Mouse (Mus musculus) c-Kit-positive CD71-positive TER-119-positive erythroid progenitor cells, embryonic 14.5 days (primary cell): ENCODE measurements around the gene Snrpd2.

Experiments
- DNase-seq: peaks from one replicate; pipeline ENCODE4 v3.0.0-alpha.2; 2013; ENCODE audit warnings: low spot score

The Snrpd2 gene

GRCm38 (mm10) chr7:19178035-19178434 is 28.5 kb downstream of the Snrpd2 start:
- no peak for DNase-seq

- DNase-seq: peak; percentile 77
Observed at GRCm38 (mm10) chr7:19178443-19179092, 29.0 kb downstream of the Snrpd2 start.

DNA sequence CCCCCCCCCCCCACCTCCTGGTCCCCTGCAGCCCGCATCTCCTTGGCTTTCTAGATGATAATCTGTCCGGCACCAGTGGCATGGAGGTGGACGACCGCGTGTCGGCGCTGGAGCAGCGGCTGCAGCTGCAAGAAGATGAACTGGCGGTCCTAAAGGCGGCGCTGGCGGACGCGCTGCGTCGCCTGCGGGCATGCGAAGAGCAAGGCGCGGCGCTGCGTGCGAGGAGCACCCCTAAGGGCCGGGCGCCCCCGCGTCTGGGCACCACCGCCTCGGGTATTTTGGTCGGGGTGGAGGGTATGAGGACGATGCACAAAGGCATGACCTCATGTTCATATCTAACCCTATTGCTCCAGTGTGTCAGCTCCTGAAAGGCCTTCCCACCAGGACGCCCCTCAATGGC is 29.7 kb downstream of the Snrpd2 start:
- DNase-seq: no peak

- DNase-seq: no peak
Observed at GRCm38 (mm10) chr7:19179936-19180335, 30.4 kb downstream of the Snrpd2 start.

DNA sequence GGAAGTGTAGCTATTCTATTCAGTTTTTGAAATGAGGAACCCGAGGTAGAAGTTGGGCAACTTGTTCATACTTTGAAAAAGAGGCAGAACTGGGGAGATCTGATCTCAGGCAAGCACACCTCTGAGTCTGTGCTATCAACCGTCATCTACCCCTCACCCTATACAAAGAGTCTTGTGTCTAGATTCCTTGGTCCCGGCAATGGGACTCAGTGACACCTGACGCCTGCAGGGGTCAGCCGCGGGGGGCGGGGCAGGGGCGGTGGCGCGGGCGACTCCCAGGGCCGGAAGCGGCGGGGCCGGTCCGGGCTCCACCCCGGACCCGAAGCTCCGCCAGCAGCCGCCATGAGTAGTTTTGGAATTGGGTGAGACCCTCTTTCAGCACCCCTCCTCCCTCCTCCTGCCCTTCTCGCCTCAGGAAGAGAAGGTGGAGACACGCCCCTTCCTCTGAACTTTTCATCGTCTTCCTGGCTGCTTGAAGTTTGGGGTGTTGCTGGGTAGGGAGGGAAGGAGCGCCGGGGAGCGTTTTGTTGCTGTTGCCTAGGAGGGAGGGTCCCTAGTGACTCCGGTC is 31.4 kb downstream of the Snrpd2 start:
- DNase-seq: no peak

GRCm38 (mm10) chr7:19184250-19184649 is 34.7 kb downstream of the Snrpd2 start:
- no peak for DNase-seq

DNA sequence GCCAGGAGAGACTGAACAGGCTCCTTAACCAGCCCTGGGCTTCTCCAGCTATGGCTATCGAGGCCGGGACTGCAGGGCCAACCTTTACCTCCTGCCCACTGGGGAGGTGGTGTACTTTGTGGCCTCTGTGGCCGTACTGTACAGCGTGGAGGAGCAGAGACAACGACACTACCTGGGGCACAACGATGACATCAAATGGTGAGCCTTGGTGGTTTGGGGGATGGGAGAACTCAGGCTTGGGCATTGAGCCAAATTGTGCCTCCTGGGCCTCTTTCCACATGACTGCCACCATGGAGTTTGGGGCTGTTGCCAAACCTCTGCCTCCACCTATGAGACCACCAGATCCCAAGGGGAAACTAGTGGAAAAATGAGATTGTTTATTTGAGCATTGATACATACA is 35.2 kb downstream of the Snrpd2 start:
- no peak for DNase-seq

DNA sequence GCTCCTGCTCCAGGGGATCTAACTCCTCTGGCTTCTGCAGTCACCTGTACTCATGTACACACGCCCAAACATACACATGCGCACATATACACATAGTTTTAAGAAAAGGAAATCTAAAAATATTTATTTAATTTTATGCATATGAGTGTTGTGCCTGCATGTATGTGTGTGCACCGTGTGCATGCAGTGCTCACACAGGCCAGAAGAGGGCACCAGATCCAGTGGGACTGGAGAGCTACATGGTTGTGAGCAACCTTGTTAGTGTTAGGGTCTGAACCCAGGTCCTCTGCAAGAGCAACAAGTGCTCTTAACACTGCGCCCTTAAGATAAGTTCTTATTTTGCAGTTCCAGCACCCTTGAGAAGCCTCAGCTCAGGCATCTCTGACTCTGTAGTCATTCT is 45.2 kb downstream of the Snrpd2 start:
- no peak for DNase-seq

GRCm38 (mm10) chr7:19196676-19197075 is 47.2 kb downstream of the Snrpd2 start:
- no peak for DNase-seq

- no peak for DNase-seq
Observed at GRCm38 (mm10) chr7:19197985-19198384, 48.5 kb downstream of the Snrpd2 start.

- DNase-seq: no peak
Observed at GRCm38 (mm10) chr7:19201660-19202059, 52.1 kb downstream of the Snrpd2 start.

DNA sequence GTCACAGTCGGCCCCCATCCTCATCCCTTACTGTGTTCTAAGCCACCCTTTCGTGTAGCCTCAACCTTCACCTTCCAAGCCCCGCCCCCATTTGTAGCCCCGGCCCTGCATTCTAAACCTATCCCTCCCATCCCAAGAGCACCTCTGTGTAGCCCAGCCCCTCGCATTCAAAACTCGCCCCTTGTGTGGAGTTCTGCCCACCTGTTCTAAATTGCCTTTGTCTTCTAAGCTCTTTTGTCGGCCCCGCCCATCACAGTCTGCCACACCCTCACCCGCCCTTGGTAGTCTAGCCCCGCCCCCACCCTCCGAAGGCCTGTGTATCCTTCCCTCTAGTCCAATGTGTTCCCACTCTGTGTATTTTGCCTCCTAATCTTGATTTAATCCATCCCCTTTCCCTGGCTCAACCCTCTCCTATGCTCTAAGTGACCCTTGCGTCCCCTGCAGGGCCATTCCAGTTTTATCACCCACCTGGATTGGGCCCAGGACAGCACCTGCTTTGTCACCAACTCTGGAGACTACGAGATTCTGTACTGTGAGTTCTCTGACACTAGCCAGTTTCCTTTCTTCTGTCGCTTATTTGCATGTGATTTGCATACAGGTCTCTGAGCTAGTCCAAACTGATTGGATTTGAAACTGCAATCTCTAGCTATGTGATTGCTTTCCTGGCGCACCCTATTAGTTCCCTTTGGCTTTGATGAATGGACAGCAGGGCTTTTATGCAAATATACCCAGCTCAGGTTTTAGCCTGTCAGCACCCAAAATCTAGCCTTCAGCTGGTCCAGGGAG is 52.7 kb downstream of the Snrpd2 start:
- DNase-seq: no peak
